Mouse (Mus musculus): ENCODE results near the gene Gzf1. TPM values are rescaled to one million over a fixed set of nuclear protein-coding genes. Genes with fewer than 3 reads are reported as not detected.

The Gzf1 gene
- total RNA-seq, 1 experiment from 2014 or later = 18.4 TPM

GRCm38 (mm10) chr2:148690291-148690690, 9.5 kb downstream of the Gzf1 start:
- ATAC-seq (ENCODE audit: extremely low read depth, insufficient number of reproducible peaks, low FRiP score, poor library complexity, severe bottlenecking) = no peak

GRCm38 (mm10) chr2:148690781-148691180, 10.0 kb downstream of the Gzf1 start:
- no peak for ATAC-seq (ENCODE audit: extremely low read depth, insufficient number of reproducible peaks, low FRiP score, poor library complexity, severe bottlenecking)

GRCm38 (mm10) chr2:148698571-148698970, 17.7 kb downstream of the Gzf1 start:
- no peak for ATAC-seq (ENCODE audit: extremely low read depth, insufficient number of reproducible peaks, low FRiP score, poor library complexity, severe bottlenecking)

- peak; percentile 69 for ATAC-seq (ENCODE audit: extremely low read depth, insufficient number of reproducible peaks, low FRiP score, poor library complexity, severe bottlenecking)
Measured at GRCm38 (mm10) chr2:148706409-148707201, 25.8 kb downstream of the Gzf1 start.

GRCm38 (mm10) chr2:148707202-148707530, 26.3 kb downstream of the Gzf1 start:
- no peak for ATAC-seq (ENCODE audit: extremely low read depth, insufficient number of reproducible peaks, low FRiP score, poor library complexity, severe bottlenecking)

- no peak for ATAC-seq (ENCODE audit: extremely low read depth, insufficient number of reproducible peaks, low FRiP score, poor library complexity, severe bottlenecking)
Measured at GRCm38 (mm10) chr2:148712326-148712725, 31.5 kb downstream of the Gzf1 start.

- ATAC-seq (ENCODE audit: extremely low read depth, insufficient number of reproducible peaks, low FRiP score, poor library complexity, severe bottlenecking) = no peak
Measured at GRCm38 (mm10) chr2:148717072-148717471, 36.2 kb downstream of the Gzf1 start.

GRCm38 (mm10) chr2:148719271-148719995, 38.6 kb downstream of the Gzf1 start:
- no peak for ATAC-seq (ENCODE audit: extremely low read depth, insufficient number of reproducible peaks, low FRiP score, poor library complexity, severe bottlenecking)

GRCm38 (mm10) chr2:148731614-148732326, 50.9 kb downstream of the Gzf1 start:
- no peak for ATAC-seq (ENCODE audit: extremely low read depth, insufficient number of reproducible peaks, low FRiP score, poor library complexity, severe bottlenecking)

- no peak for ATAC-seq (ENCODE audit: extremely low read depth, insufficient number of reproducible peaks, low FRiP score, poor library complexity, severe bottlenecking)
Measured at GRCm38 (mm10) chr2:148732327-148733000, 51.6 kb downstream of the Gzf1 start, which contains the start of gene Napb. TSS of gene Napb (minus strand) at chr2:148732467.

Other genes with a start within 250 kb of the Gzf1 start
- 15.1 and 15.7 TPM in 2 replicates for gene Cd93, start 237.5 kb upstream of the Gzf1 start, total RNA-seq (2017)
- 15.1 and 22.9 TPM in 2 replicates for gene Nxt1, start 8.4 kb upstream of the Gzf1 start, total RNA-seq (2017)
- 0.12 and 0.25 TPM in 2 replicates for gene Napb, start 51.4 kb downstream of the Gzf1 start, total RNA-seq (2017)
- gene Cstl1, start 69.3 kb downstream of the Gzf1 start, total RNA-seq (2017) = not detected in 2 replicates
- gene Cst11, start 90.5 kb downstream of the Gzf1 start, total RNA-seq (2017) = not detected in 2 replicates
- gene 8030411F24Rik, start 101.0 kb downstream of the Gzf1 start, total RNA-seq (2017) = not detected in 2 replicates
- gene Cst12, start 108.3 kb downstream of the Gzf1 start, total RNA-seq (2017) = not detected in 2 replicates
- not detected in 2 replicates for gene Cst8, start 117.8 kb downstream of the Gzf1 start, total RNA-seq (2017)
- not detected in 2 replicates for gene Cst13, start 139.1 kb downstream of the Gzf1 start, total RNA-seq (2017)
- gene Cst9, start 154.1 kb downstream of the Gzf1 start, total RNA-seq (2017) = not detected in 2 replicates
- not detected in 2 replicates for gene 9230104L09Rik, start 184.0 kb downstream of the Gzf1 start, total RNA-seq (2017)
- 355 and 365 TPM in 2 replicates for gene Cst3, start 194.7 kb downstream of the Gzf1 start, total RNA-seq (2017)

Data from neutrophil, adult 5-6 weeks (primary cell).